Mouse (Mus musculus) E14TG2a.4 (cell line): ENCODE results near the gene Sema5a.

Experiments
- CTCF ChIP-seq: conservative IDR thresholded peaks from 2 replicates; pipeline ENCODE4 v1.5.1; 2014; ENCODE audit warnings: low read length
- NANOG ChIP-seq: IDR thresholded peaks from 2 replicates; pipeline ENCODE4 v1.6.1; 2014; ENCODE audit warnings: borderline replicate concordance, low read length, mixed read lengths
- POU5F1 ChIP-seq: IDR thresholded peaks from 2 replicates; pipeline ENCODE4 v1.6.1; 2014; ENCODE audit warnings: low read length, borderline replicate concordance

DNA sequence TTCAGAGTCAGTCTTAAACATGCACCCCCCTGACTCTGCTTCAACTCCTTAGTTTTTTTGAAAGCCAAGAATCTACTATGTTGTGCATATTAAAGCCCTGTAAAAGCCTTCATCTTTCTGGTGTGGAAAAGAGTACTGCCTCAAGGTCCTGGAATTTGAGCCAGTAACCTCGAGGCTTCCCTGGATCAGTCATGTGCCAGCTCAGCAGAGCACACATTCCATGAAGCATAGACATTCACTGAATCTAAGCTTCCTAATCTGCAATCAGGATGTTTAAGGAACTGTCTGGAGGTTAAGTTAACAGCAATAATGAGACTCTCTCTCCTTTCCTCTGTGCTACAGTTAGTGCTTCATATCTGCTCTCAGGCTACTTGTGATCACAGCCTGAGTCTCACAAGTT lies 270.3 kb downstream of the Sema5a start:
- TF ChIP-seq CTCF = no peak
- TF ChIP-seq POU5F1 = no peak
- TF ChIP-seq NANOG = no peak
